Mouse (Mus musculus): ENCODE results near the gene 1700061G19Rik.

- TF ChIP-seq CTCF (conservative IDR thresholded peaks at IDR 0.05 in 1 of 2, IDR thresholded peaks at IDR 0.05 in 1 of 2; ENCODE audit: low read depth in 2 of 2, low read length in 2 of 2), result no peak
- TF ChIP-seq EP300 (IDR thresholded peaks at IDR 0.05; ENCODE audit: low read length), result no peak
- no peak for TF ChIP-seq POLR2A (IDR thresholded peaks at IDR 0.05; ENCODE audit: low read depth, low read length)
- no peak for TF ChIP-seq USF2 (conservative IDR thresholded peaks at IDR 0.05; ENCODE audit: low read depth, low read length)
- TF ChIP-seq CHD2 (IDR thresholded peaks at IDR 0.05; ENCODE audit: low read length), result no peak
- no peak for TF ChIP-seq ZC3H11A (IDR thresholded peaks at IDR 0.05; ENCODE audit: low read depth, low read length)
- TF ChIP-seq POLR2AphosphoS2 (IDR thresholded peaks at IDR 0.05; ENCODE audit: low read depth, low read length), result no peak
- no peak for TF ChIP-seq TBP (conservative IDR thresholded peaks at IDR 0.05; ENCODE audit: low read depth, low read length)
- TF ChIP-seq MAZ (IDR thresholded peaks at IDR 0.05; ENCODE audit: low read depth, low read length), result no peak
- TF ChIP-seq KAT2A (IDR thresholded peaks at IDR 0.05; ENCODE audit: insufficient replicate concordance, low read length), result no peak
- no peak for TF ChIP-seq ETS1 (conservative IDR thresholded peaks at IDR 0.05; ENCODE audit: low read depth, low read length)
- no peak for TF ChIP-seq MAFK (IDR thresholded peaks at IDR 0.05; ENCODE audit: insufficient replicate concordance, low read length)
- TF ChIP-seq NELFE (IDR thresholded peaks at IDR 0.05; ENCODE audit: low read depth, low read length), result no peak
These were observed 1.0 kb upstream of the 1700061G19Rik start, which contains the start of gene Acsbg2 for GRCm38 (mm10) chr17:56874237-56874636.

All from CH12.LX (cell line).